Mouse (Mus musculus) lung, adult 2 months (tissue): ENCODE data around the gene Chrm5. TPM values are rescaled to one million over a fixed set of nuclear protein-coding genes. Genes with fewer than 3 reads are reported as not detected.

ENCODE experiments used
- DNase-seq: peaks from one replicate; pipeline ENCODE4 v3.0.0; 2022
- H3K4me1 ChIP-seq: fragments of 200-500 bp; 2 replicates; pipeline ENCODE4 v1.6.1; 2011; ENCODE audit warnings: low read length; ENCODE audit not compliant: control insufficient read depth, insufficient read depth
- H3K4me3 ChIP-seq: fragments of 200-500 bp; replicated peaks from 2 replicates; pipeline ENCODE3; 2011; ENCODE audit warnings: low read depth, mild to moderate bottlenecking, control low read depth, low read length; ENCODE audit errors: extremely low read depth
- CTCF ChIP-seq: fragments of 200-500 bp; IDR thresholded peaks from 2 replicates; pipeline ENCODE4 v1.5.1; 2011; ENCODE audit warnings: mild to moderate bottlenecking, low read length, control low read depth; ENCODE audit not compliant: insufficient read depth
- POLR2A ChIP-seq: fragments of 200-500 bp; IDR thresholded peaks from 2 replicates; pipeline ENCODE4 v1.6.1; 2011; ENCODE audit warnings: low read depth, mild to moderate bottlenecking, control low read depth, low read length, borderline replicate concordance; ENCODE audit errors: extremely low read depth
- WGBS: fragments of 180-500 bp; shearing (Covaris S2); methylation state at CpG from one replicate; pipeline ENCODE4 v1.1.7; 2018; 5-methylcytosine and 5-hydroxymethylcytosine counted together
- polyA plus RNA-seq: library from polyadenylated mRNA; depleted of rRNA; stranded (reverse); fragments of >200 nt; gene quantifications from 2 replicates; pipeline ENCODE4 v1.2.3, GENCODE M21; 2012

Gene Chrm5
- polyA plus RNA-seq, 1 experiment, result not detected

GRCm38 (mm10) chr2:112483334-112483651, 2.7 kb upstream of the Chrm5 start:
- Histone ChIP-seq H3K4me3 (no peak overlapping the region), H3K4me1 (peaks cover 2% of the 10 kb centered on the region; the same call in 1 of the 2 replicates)
- WGBS, result 58% methylated on average over 2 of the region's 2 CpGs
- TF ChIP-seq POLR2A (no peak), CTCF (no peak)
- no peak for DNase-seq

- 70% methylated on average over 5 of the region's 5 CpGs for WGBS
- Histone ChIP-seq H3K4me1 (peaks cover 2% of the 10 kb centered on the region; the same call in 1 of the 2 replicates), H3K4me3 (no peak overlapping the region)
- no peak for DNase-seq
- TF ChIP-seq CTCF (no peak), POLR2A (no peak)
These were observed 2.2 kb upstream of the Chrm5 start for GRCm38 (mm10) chr2:112482533-112483333.

- TF ChIP-seq POLR2A (no peak), CTCF (0 out of 2 replicates have a peak, but pooled peaks have one; percentile 0)
These were observed 995 bp upstream of the Chrm5 start for GRCm38 (mm10) chr2:112481564-112481963.

GRCm38 (mm10) chr2:112476554-112476953, 4.0 kb downstream of the Chrm5 start:
- no peak for DNase-seq
- no peak for TF ChIP-seq POLR2A
- no peak for TF ChIP-seq CTCF
- Histone ChIP-seq H3K4me3 (no peak overlapping the region), H3K4me1 (peaks cover 5% of the 10 kb centered on the region; the same call in 1 of the 2 replicates)
- 69% methylated on average over 6 of the region's 6 CpGs for WGBS

More at GRCm38 (mm10) chr2:112481564-112481963, 995 bp upstream of the Chrm5 start:
- no peak for DNase-seq
- 0% methylated on average over 2 of the region's 2 CpGs for WGBS
- H3K4me3 ChIP-seq, result no peak overlapping the region
- peaks cover 2% of the 10 kb centered on the region; the same call in 1 of the 2 replicates for H3K4me1 ChIP-seq

GRCm38 (mm10) chr2:112474997-112475724, 5.4 kb downstream of the Chrm5 start:
- Histone ChIP-seq H3K4me3 (no peak overlapping the region), H3K4me1 (peaks cover 3% of the 10 kb centered on the region; the same call in 1 of the 2 replicates)
- WGBS, result 41% methylated on average over 5 of the region's 5 CpGs
- TF ChIP-seq POLR2A (no peak), CTCF (no peak)
- DNase-seq, result no peak

- no peak overlapping the region for H3K4me3 ChIP-seq
- no peak for DNase-seq
- 86% methylated on average over 2 of the region's 2 CpGs for WGBS
- no peak for TF ChIP-seq POLR2A
- TF ChIP-seq CTCF, result no peak
- H3K4me1 ChIP-seq, result peaks cover 3% of the 10 kb centered on the region; the same call in 1 of the 2 replicates
These were observed 8.5 kb downstream of the Chrm5 start for GRCm38 (mm10) chr2:112472076-112472475.

GRCm38 (mm10) chr2:112470961-112471381, 9.6 kb downstream of the Chrm5 start:
- Histone ChIP-seq H3K4me1 (peaks cover 3% of the 10 kb centered on the region; the same call in 1 of the 2 replicates), H3K4me3 (no peak overlapping the region)
- 68% methylated on average over 5 of the region's 5 CpGs for WGBS
- DNase-seq, result no peak
- TF ChIP-seq POLR2A, result no peak
- no peak for TF ChIP-seq CTCF

- Histone ChIP-seq H3K4me1 (no peaks in the 10 kb centered on the region), H3K4me3 (no peak overlapping the region)
- DNase-seq, result no peak
- TF ChIP-seq POLR2A (no peak), CTCF (no peak)
These were observed 11.0 kb downstream of the Chrm5 start for GRCm38 (mm10) chr2:112469542-112469941.

GRCm38 (mm10) chr2:112460557-112460956, 20.0 kb downstream of the Chrm5 start:
- 91% methylated on average over 3 of the region's 3 CpGs for WGBS
- TF ChIP-seq CTCF (no peak), POLR2A (no peak)
- Histone ChIP-seq H3K4me1 (no peaks in the 10 kb centered on the region; the same call in 1 of the 2 replicates), H3K4me3 (no peak overlapping the region)
- no peak for DNase-seq
